Mouse (Mus musculus) duodenum, adult 2 months (tissue): ENCODE data around the gene Prrg3. TPM values are rescaled to one million over a fixed set of nuclear protein-coding genes. Genes with fewer than 3 reads are reported as not detected.

ENCODE experiments used
- polyA plus RNA-seq: library from polyadenylated mRNA; depleted of rRNA; stranded (reverse); fragments of >200 nt; gene quantifications from 2 replicates; pipeline ENCODE4 v1.2.3, GENCODE M21; 2012; ENCODE audit warnings: low replicate concordance; rRNA removed

Prrg3 gene
- polyA plus RNA-seq, result 0.11 and 0.19 TPM in 2 replicates

DNA sequence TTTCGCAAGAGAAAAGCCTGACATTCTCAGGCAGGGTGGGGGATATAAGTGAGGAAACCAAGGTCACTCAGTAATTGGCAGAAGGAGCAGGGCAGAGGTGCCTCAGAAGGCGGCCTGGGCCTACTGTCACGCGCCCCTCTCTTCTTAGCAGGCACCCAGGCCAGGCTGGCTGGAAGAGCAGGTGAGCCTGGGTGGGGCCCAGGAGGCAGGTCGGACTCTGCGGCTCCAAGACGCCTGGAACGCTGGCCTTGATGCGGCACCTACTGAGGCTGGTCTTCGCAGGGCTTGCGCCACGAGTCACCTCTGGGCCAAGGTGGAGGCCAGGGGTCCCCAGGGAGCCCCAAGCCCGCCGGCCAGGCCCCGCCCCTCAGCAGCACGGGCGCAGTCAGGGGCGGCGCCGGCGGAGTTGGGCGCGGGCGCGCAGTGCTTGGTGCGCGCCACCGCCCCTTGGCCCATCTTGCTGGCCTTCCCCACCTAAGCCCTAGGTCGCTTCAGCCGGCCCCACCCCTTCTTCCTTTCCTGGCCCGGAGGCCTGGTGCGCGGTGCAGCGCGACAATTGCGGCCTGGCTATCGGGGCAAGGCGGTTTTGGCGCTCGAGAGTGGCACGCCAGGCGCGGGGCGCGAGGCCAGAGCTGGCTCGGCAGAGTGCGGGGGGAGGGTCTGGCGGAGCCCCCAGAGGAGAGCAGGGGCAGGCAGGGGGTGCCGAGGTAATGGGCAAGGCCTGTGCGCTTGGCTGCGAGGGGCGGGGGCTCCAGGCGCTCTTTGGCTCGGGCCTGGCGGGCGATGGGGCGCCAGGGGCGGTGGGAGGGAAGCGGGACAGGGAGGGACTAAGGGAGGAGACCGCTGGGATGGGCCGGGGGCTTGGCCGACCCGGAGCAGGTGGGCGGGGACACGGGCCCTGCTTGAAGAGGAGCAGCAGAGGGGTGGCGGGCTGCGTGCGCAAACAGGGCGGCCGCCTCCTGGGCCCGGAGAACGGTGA is at the start of gene Prrg3:
Gene Prrg3, plus strand, starts transcription at position 552 of the 979 bp plus-strand sequence.

DNA sequence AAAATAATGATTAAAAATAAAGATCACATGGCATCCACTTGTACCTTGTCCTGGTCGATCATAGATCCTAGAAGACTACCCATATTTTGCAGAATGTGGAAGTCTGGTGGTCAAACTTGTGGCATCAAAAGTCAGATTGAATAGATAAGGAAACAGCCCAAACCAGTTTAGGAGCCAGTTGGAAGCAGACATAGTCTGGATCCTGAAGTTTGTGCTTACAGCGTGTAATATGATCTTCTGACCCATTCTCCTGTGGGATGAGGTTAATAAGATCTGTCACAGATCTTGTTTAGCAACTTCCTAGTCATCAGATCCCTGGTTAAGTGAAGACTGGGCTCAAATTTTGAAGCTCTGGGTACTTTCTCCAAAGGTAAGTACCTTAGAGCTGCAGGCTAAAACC is 10.3 kb downstream of the Prrg3 start, which contains the start of gene Fate1:
Gene Fate1, plus strand, starts transcription at position 301 of the 400 bp plus-strand sequence.

DNA sequence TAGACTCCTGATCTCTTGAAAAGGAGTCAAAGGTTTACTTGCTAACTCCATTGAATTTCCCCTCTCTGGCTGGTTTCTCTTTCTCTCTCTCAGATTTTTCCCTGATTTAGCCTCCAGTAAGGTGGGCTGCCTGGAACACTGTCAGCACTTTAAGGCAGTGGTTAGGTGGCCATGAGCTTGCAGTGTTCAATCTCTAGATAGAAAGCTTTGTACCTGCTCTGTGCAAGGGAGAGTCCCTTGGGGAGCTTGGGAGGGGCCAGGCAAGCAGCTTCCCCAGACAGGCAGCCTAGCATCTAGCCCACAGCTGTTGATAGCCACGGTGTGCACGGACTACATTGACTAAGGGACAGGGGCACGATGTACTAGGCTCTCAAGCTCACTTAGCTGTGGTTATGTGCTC is 29.1 kb downstream of the Prrg3 start, which contains the start of gene Cnga2:
Gene Cnga2, plus strand, starts transcription at position 301 of the 400 bp plus-strand sequence.

Other genes starting within 250 kb of the Prrg3 start
- 0.85 and 1.6 TPM in 2 replicates for gene Vma21, start 146.7 kb upstream of the Prrg3 start, polyA plus RNA-seq
- not detected in 2 replicates for gene Gm1141, start 41.6 kb upstream of the Prrg3 start, polyA plus RNA-seq
- gene Fate1, start 10.4 kb downstream of the Prrg3 start, polyA plus RNA-seq, result not detected in 2 replicates
- gene Cnga2, start 29.2 kb downstream of the Prrg3 start, polyA plus RNA-seq, result not detected in 2 replicates